Mouse (Mus musculus) erythroblast, embryonic 14.5 days (primary cell): Measurements from ENCODE around the gene Tapbpl.

ENCODE experiments used
- GATA1 ChIP-seq: IDR thresholded peaks from 2 replicates; pipeline ENCODE4 v1.6.1; 2012; ENCODE audit warnings: low read length, inconsistent platforms, mixed read lengths
- TAL1 ChIP-seq: IDR thresholded peaks from 3 replicates; pipeline ENCODE4 v1.6.1; 2012; ENCODE audit warnings: low read length, inconsistent platforms, mixed read lengths

DNA sequence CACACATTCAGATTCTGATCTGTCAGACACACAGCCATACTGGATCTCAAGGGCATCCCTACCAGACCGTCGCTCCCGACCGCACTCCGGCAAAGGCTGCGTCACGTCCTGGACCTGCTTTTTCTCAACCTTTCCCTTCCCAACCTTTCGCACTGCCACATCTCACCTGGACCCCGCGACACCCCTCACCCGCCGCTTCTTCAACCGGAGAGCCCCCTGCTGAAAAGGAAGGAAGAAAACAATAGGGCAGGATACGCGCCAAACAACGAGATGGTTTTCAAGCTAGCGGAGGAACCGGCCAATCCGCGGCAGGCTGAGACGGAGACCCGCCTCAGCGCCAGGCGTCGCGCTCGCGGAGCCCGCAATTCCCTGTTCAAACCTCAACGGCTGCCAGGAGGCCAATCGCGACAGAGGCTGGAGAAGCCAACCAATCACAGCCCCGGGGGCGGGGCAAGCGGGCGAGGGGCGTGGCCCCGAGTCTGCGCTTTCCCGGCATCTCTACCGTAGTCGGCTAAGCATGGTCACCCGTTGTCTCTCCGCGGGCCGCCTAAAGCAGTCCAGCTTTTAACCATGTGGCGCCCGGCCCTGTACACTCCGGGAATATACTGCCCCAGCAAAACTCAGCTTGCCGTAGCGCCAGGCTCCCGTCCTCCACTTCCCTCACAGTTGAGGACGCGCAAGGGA lies 40.2 kb downstream of the Tapbpl start, which contains the start of the genes Ncapd2 and Mrpl51:
- TF ChIP-seq TAL1 (no peak), GATA1 (no peak)
